Mouse (Mus musculus) lung, postnatal 0 days (tissue): ENCODE measurements at regions not wholly inside any gene's neighbourhood (a gene's known extent, or its start where the extent isn't known, plus 50 kb on each side); places are given as distances from the start of the nearest gene placed in this dataset.

Source experiments
- CTCF ChIP-seq: IDR thresholded peaks from 2 replicates; pipeline ENCODE4 v1.5.1; 2016; ENCODE audit warnings: antibody characterized with exemption, mild to moderate bottlenecking
- EP300 ChIP-seq: IDR thresholded peaks from 2 replicates; pipeline ENCODE4 v1.6.1; 2016; ENCODE audit warnings: antibody characterized with exemption, mild to moderate bottlenecking, control low read depth

DNA sequence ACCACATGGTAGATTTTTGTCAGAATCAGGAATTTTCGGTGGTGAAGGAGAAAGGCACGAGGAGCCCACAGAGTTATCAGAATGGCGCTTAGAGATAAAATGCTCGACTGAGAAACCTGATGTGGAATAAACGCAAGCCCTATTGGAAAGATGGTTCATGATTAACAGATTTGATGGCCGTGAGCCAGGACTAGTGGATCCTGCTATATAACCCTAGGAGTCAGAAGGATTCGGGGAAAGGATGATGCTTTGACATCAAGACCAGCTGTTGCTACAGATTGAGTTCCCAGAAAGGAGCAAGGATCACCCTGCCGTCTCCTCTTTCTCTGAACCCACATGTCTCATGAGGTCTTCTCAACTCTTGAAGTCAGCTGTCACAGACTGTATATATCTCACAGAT, 73.5 kb downstream of the Spry2 start:
- TF ChIP-seq CTCF (no peak), EP300 (no peak)
